Comparison of ENCODE assay signal across 8 mouse cellular contexts in genomic region chr13:67452021-67452309, GRCm38 (mm10). TPM values are rescaled to one million over a fixed set of nuclear protein-coding genes. Genes with fewer than 3 reads are reported as not detected.
DNase-seq lines count a peak whose midpoint lies in the region; ATAC-seq and TF ChIP-seq lines count a peak whose summit lies in the region.

No protein-coding gene starts in this region.

- H3K36me3 ChIP-seq in lung, embryonic 14.5 days (ENCODE audit: insufficient read depth) = peaks cover 7% of the 10 kb centered on the region; the same call in 1 of the 2 replicates
- H3K36me3 ChIP-seq in intestine, embryonic 16.5 days (ENCODE audit: control insufficient read depth, insufficient read depth, low read length) = no peaks in the 10 kb centered on the region
- H3K36me3 ChIP-seq in midbrain, embryonic 14.5 days (ENCODE audit: control insufficient read depth, insufficient read depth, low read length) = 0 out of 2 replicates have a peak, but pooled peaks cover 4% of the 10 kb centered on the region

- peak overlapping the region; percentile 51 for H3K9ac ChIP-seq in lung, embryonic 14.5 days
- peak overlapping the region; percentile 71 for H3K9ac ChIP-seq in intestine, embryonic 16.5 days (ENCODE audit: low read depth, low read length)
- H3K9ac ChIP-seq in midbrain, embryonic 14.5 days (replicated peaks; ENCODE audit: low read length) = peak overlapping the region; percentile 56

- TF ChIP-seq CTCF in lung, embryonic 14.5 days (IDR thresholded peaks at IDR 0.05; ENCODE audit: low read depth) = no peak

- ATAC-seq in lung, embryonic 14.5 days (ENCODE audit: insufficient read depth) = 0 out of 2 replicates have a peak, but pooled peaks have one; percentile 22
- ATAC-seq in intestine, embryonic 16.5 days = peak; percentile 75
- ATAC-seq in midbrain, embryonic 14.5 days (ENCODE audit: low FRiP score, low TSS enrichment) = peak; percentile 34; the same call in 1 of the 2 replicates

- 0 out of 2 replicates have a peak overlapping the region, but pooled peaks have one; percentile 4 for H3K27ac ChIP-seq in lung, embryonic 14.5 days (ENCODE audit: low read depth)
- H3K27ac ChIP-seq in intestine, embryonic 16.5 days (ENCODE audit: low read length) = peak overlapping the region; percentile 47
- no peak overlapping the region for H3K27ac ChIP-seq in midbrain, embryonic 14.5 days (replicated peaks; ENCODE audit: low read depth, low read length)

- 6% methylated on average over 3 of the region's 3 CpGs for WGBS in lung, embryonic 14.5 days
- 4% methylated on average over 3 of the region's 3 CpGs for WGBS in intestine, embryonic 16.5 days
- 6% methylated on average over 3 of the region's 3 CpGs for WGBS in midbrain, embryonic 14.5 days

- peak overlapping the region; percentile 55 for H3K4me3 ChIP-seq in lung, embryonic 14.5 days (ENCODE audit: low read depth, low read length)
- peak overlapping the region; percentile 66 for H3K4me3 ChIP-seq in intestine, embryonic 16.5 days (ENCODE audit: low read length)
- H3K4me3 ChIP-seq in midbrain, embryonic 14.5 days (replicated peaks; ENCODE audit: low read depth, low read length) = peak overlapping the region; percentile 49

- H3K4me2 ChIP-seq in lung, embryonic 14.5 days = peak overlapping the region; percentile 59
- peak overlapping the region; percentile 52 for H3K4me2 ChIP-seq in intestine, embryonic 16.5 days (ENCODE audit: low read depth, low read length)
- H3K4me2 ChIP-seq in midbrain, embryonic 14.5 days (ENCODE audit: low read length) = peak overlapping the region; percentile 71

- H3K27me3 ChIP-seq in lung, embryonic 14.5 days (ENCODE audit: insufficient read depth, low read length) = no peaks in the 10 kb centered on the region
- H3K27me3 ChIP-seq in intestine, embryonic 16.5 days (replicated peaks; ENCODE audit: control insufficient read depth, insufficient read depth, low read length) = no peaks in the 10 kb centered on the region
- H3K27me3 ChIP-seq in midbrain, embryonic 14.5 days (ENCODE audit: control insufficient read depth, insufficient read depth, low read length) = no peaks in the 10 kb centered on the region

- peak; percentile 13 for DNase-seq in adrenal gland, postnatal 14 days
- DNase-seq in adrenal gland, postnatal 25 days = no peak
- no peak for DNase-seq in lung, embryonic 14.5 days
- DNase-seq in lung, postnatal 25 days (ENCODE audit: low spot score) = no peak
- no peak for DNase-seq in midbrain, embryonic 14.5 days
- DNase-seq in left cerebral cortex, adult 8-10 months (ENCODE audit: low spot score in 2 of 2) = no peak
- DNase-seq in yolk sac, embryonic 10.5 days (ENCODE audit: low spot score) = no peak

- H3K4me1 ChIP-seq in lung, embryonic 14.5 days (ENCODE audit: insufficient read depth) = no peaks in the 10 kb centered on the region
- H3K4me1 ChIP-seq in intestine, embryonic 16.5 days (ENCODE audit: control insufficient read depth, insufficient read depth, low read length) = peaks cover 3% of the 10 kb centered on the region; the same call in 1 of the 2 replicates
- H3K4me1 ChIP-seq in midbrain, embryonic 14.5 days (ENCODE audit: control insufficient read depth, insufficient read depth, low read length) = 0 out of 2 replicates have a peak, but pooled peaks cover 4% of the 10 kb centered on the region

- H3K9me3 ChIP-seq in lung, embryonic 14.5 days (ENCODE audit: low read depth, low read length) = no peaks in the 10 kb centered on the region
- no peaks in the 10 kb centered on the region for H3K9me3 ChIP-seq in intestine, embryonic 16.5 days (ENCODE audit: control insufficient read depth, low read length)
- no peaks in the 10 kb centered on the region for H3K9me3 ChIP-seq in midbrain, embryonic 14.5 days (ENCODE audit: control insufficient read depth, low read length)

RNA-seq across cellular contexts. Expression of gene Zfp874a, which starts 0.5 kb away (rescaled TPM):
- 13.5 and 14.5 TPM in 2 replicates for total RNA-seq in adrenal gland, postnatal 14 days (2021)
- 19.0 and 23.5 TPM in 2 replicates for total RNA-seq in adrenal gland, postnatal 25 days (2021)
- 10.1 and 11.5 TPM in 2 replicates for polyA plus RNA-seq in lung, embryonic 14.5 days (2014; fragmentation: Nextera tagmentation; extraction: Ambion mirVana)
- 7.5 TPM in 2 replicates for polyA plus RNA-seq in intestine, embryonic 16.5 days (2015; fragmentation: Nextera tagmentation; extraction: Ambion mirVana)
- polyA plus RNA-seq in midbrain, embryonic 14.5 days (2014; fragmentation: Nextera tagmentation; extraction: Ambion mirVana) = 6.0 and 7.6 TPM in 2 replicates
- 10 to 100 TPM; 11.8 to 15.0 (median 14.3) TPM for total RNA-seq in left cerebral cortex, adult 8-10 months (2022)

RNA-seq across cellular contexts. Expression of gene Zfp459, which starts 30.7 kb away (rescaled TPM):
- 0.71 TPM in 1 of 2 replicates, not detected in the other for total RNA-seq in adrenal gland, postnatal 14 days (2021)
- 0.62 and 1.8 TPM in 2 replicates for total RNA-seq in adrenal gland, postnatal 25 days (2021)
- 1.0 and 1.2 TPM in 2 replicates for polyA plus RNA-seq in lung, embryonic 14.5 days (2014; fragmentation: Nextera tagmentation; extraction: Ambion mirVana)
- 1.7 and 2.3 TPM in 2 replicates for polyA plus RNA-seq in intestine, embryonic 16.5 days (2015; fragmentation: Nextera tagmentation; extraction: Ambion mirVana)
- 0.72 TPM in 2 replicates for polyA plus RNA-seq in midbrain, embryonic 14.5 days (2014; fragmentation: Nextera tagmentation; extraction: Ambion mirVana)
- 1 to 10 TPM; 2.5 to 8.2 (median 4.0) TPM for total RNA-seq in left cerebral cortex, adult 8-10 months (2022)

RNA-seq across cellular contexts. Expression of gene Zfp874b, which starts 32.1 kb away (rescaled TPM):
- total RNA-seq in adrenal gland, postnatal 14 days (2021) = 14.7 and 18.2 TPM in 2 replicates
- total RNA-seq in adrenal gland, postnatal 25 days (2021) = 15.9 and 18.7 TPM in 2 replicates
- 2.4 and 2.8 TPM in 2 replicates for polyA plus RNA-seq in lung, embryonic 14.5 days (2014; fragmentation: Nextera tagmentation; extraction: Ambion mirVana)
- polyA plus RNA-seq in intestine, embryonic 16.5 days (2015; fragmentation: Nextera tagmentation; extraction: Ambion mirVana) = 1.7 and 1.9 TPM in 2 replicates
- polyA plus RNA-seq in midbrain, embryonic 14.5 days (2014; fragmentation: Nextera tagmentation; extraction: Ambion mirVana) = 2.3 and 2.7 TPM in 2 replicates
- total RNA-seq in left cerebral cortex, adult 8-10 months (2022) = 10 to 100 TPM; 15.7 to 20.1 (median 17.9) TPM

RNA-seq across cellular contexts. Expression of gene Zfp58, which starts 48.4 kb away (rescaled TPM):
- total RNA-seq in adrenal gland, postnatal 14 days (2021) = 5.6 and 6.7 TPM in 2 replicates
- 7.6 and 8.1 TPM in 2 replicates for total RNA-seq in adrenal gland, postnatal 25 days (2021)
- polyA plus RNA-seq in lung, embryonic 14.5 days (2014; fragmentation: Nextera tagmentation; extraction: Ambion mirVana) = 12.7 and 13.1 TPM in 2 replicates
- 8.3 and 9.8 TPM in 2 replicates for polyA plus RNA-seq in intestine, embryonic 16.5 days (2015; fragmentation: Nextera tagmentation; extraction: Ambion mirVana)
- polyA plus RNA-seq in midbrain, embryonic 14.5 days (2014; fragmentation: Nextera tagmentation; extraction: Ambion mirVana) = 10.1 and 15.5 TPM in 2 replicates
- 10 to 100 TPM in 1 of 4 experiments, 1 to 10 TPM in 3; 6.6 to 11.3 (median 8.4) TPM for total RNA-seq in left cerebral cortex, adult 8-10 months (2022)

RNA-seq across cellular contexts. Expression of gene Zfp429, which starts 52.3 kb away (rescaled TPM):
- 3.5 and 5.0 TPM in 2 replicates for total RNA-seq in adrenal gland, postnatal 14 days (2021)
- total RNA-seq in adrenal gland, postnatal 25 days (2021) = 4.4 and 6.1 TPM in 2 replicates
- polyA plus RNA-seq in lung, embryonic 14.5 days (2014; fragmentation: Nextera tagmentation; extraction: Ambion mirVana) = 5.8 and 6.6 TPM in 2 replicates
- 6.7 and 7.3 TPM in 2 replicates for polyA plus RNA-seq in intestine, embryonic 16.5 days (2015; fragmentation: Nextera tagmentation; extraction: Ambion mirVana)
- 2.7 and 3.6 TPM in 2 replicates for polyA plus RNA-seq in midbrain, embryonic 14.5 days (2014; fragmentation: Nextera tagmentation; extraction: Ambion mirVana)
- total RNA-seq in left cerebral cortex, adult 8-10 months (2022) = 1 to 10 TPM; 1.8 to 4.4 (median 3.7) TPM

Comparison
In these comparisons a context has a peak if more than half of its experiments do, and no peak if none do; other contexts are left out.
1. ATAC-seq: peak in every context shown above with its lines; median percentile 75 in intestine, embryonic 16.5 days; 34 in midbrain, embryonic 14.5 days; 22 in lung, embryonic 14.5 days.